Mouse (Mus musculus) heart, embryonic 11.5 days (tissue): Measurements from ENCODE around the gene Fam178b. TPM values are rescaled to one million over a fixed set of nuclear protein-coding genes. Genes with fewer than 3 reads are reported as not detected.

Experiments used
- ATAC-seq: fragments of 200-750 bp; cut with Nextera tagmentation; replicated peaks from 2 replicates; pipeline ENCODE4 v1.8.0; 2017; ENCODE audit warnings: moderate library complexity; ENCODE audit not compliant: insufficient number of reproducible peaks, low FRiP score, low TSS enrichment
- H3K27ac ChIP-seq: fragments of 300-500 bp; sonication (generic); 2 replicates; pipeline ENCODE4 v1.5.1; 2014; ENCODE audit warnings: mild to moderate bottlenecking, low read depth, low read length
- H3K27me3 ChIP-seq: fragments of 300-500 bp; sonication (generic); 2 replicates; pipeline ENCODE4 v1.6.1; 2014; ENCODE audit warnings: mild to moderate bottlenecking, low read length, mixed read lengths; ENCODE audit not compliant: control insufficient read depth, insufficient read depth
- H3K36me3 ChIP-seq: fragments of 300-500 bp; sonication (generic); 2 replicates; pipeline ENCODE4 v1.6.1; 2014; ENCODE audit warnings: mild to moderate bottlenecking, low read length, moderate library complexity, mixed read lengths; ENCODE audit not compliant: control insufficient read depth, insufficient read depth
- H3K4me1 ChIP-seq: fragments of 300-500 bp; sonication (generic); 2 replicates; pipeline ENCODE4 v1.6.1; 2014; ENCODE audit warnings: low read length; ENCODE audit not compliant: control insufficient read depth, insufficient read depth
- H3K4me2 ChIP-seq: fragments of 300-500 bp; sonication (generic); 2 replicates; pipeline ENCODE4 v1.6.1; 2014; ENCODE audit warnings: mild to moderate bottlenecking, moderate library complexity
- H3K4me3 ChIP-seq: fragments of 300-500 bp; sonication (generic); 2 replicates; pipeline ENCODE4 v1.5.1; 2014; ENCODE audit warnings: low read depth, low read length
- H3K9ac ChIP-seq: fragments of 300-500 bp; sonication (generic); 2 replicates; pipeline ENCODE4 v1.6.1; 2014; ENCODE audit warnings: mild to moderate bottlenecking, low read depth, low read length, moderate library complexity
- H3K9me3 ChIP-seq: fragments of 300-500 bp; sonication (generic); replicated peaks from 2 replicates; pipeline ENCODE4 v1.6.1; 2016; ENCODE audit warnings: low read length; ENCODE audit not compliant: control insufficient read depth
- WGBS: fragments of 180-500 bp; shearing (Covaris S2); extraction: QIAGEN DNeasy Blood & Tissue Kit; methylation state at CpG from one replicate; pipeline ENCODE4 v1.1.7; 2014; ENCODE audit not compliant: insufficient replicate concordance; 5-methylcytosine and 5-hydroxymethylcytosine counted together
- polyA plus RNA-seq: library from polyadenylated mRNA; unstranded; fragments of >200 nt; fragmentation: Nextera tagmentation; extraction: Ambion mirVana; gene quantifications from 2 replicates; pipeline ENCODE4 v1.2.1, GENCODE M21; 2014

Fam178b gene
- polyA plus RNA-seq, 1 experiment from 2014 or later: 3.5 TPM

GRCm38 (mm10) chr1:36708626-36709025 is 25.6 kb upstream of the Fam178b start:
- Histone ChIP-seq H3K9ac (peak overlapping the region; percentile 95), H3K27ac (no peak overlapping the region), H3K4me1 (peaks cover 11% of the 10 kb centered on the region), H3K4me2 (peak overlapping the region; percentile 93), H3K36me3 (peaks cover 14% of the 10 kb centered on the region), H3K9me3 (no peaks in the 10 kb centered on the region), H3K4me3 (peak overlapping the region; percentile 95), H3K27me3 (no peaks in the 10 kb centered on the region)
- 85% methylated on average over 1 of the region's 1 CpGs for WGBS
- ATAC-seq: no peak

GRCm38 (mm10) chr1:36707797-36708196 is 24.8 kb upstream of the Fam178b start:
- ATAC-seq: no peak
- H3K27ac ChIP-seq: no peak overlapping the region
- 88% methylated on average over 3 of the region's 3 CpGs for WGBS
- no peak overlapping the region for H3K9ac ChIP-seq
- H3K27me3 ChIP-seq: no peaks in the 10 kb centered on the region
- H3K9me3 ChIP-seq: no peaks in the 10 kb centered on the region
- peaks cover 11% of the 10 kb centered on the region for H3K4me1 ChIP-seq
- H3K4me2 ChIP-seq: no peak overlapping the region
- H3K36me3 ChIP-seq: peaks cover 19% of the 10 kb centered on the region
- no peak overlapping the region for H3K4me3 ChIP-seq

GRCm38 (mm10) chr1:36707166-36707565 is 24.2 kb upstream of the Fam178b start:
- no peak overlapping the region for H3K4me3 ChIP-seq
- no peaks in the 10 kb centered on the region for H3K9me3 ChIP-seq
- WGBS: 75% methylated on average over 2 of the region's 2 CpGs
- no peak for ATAC-seq
- H3K36me3 ChIP-seq: peaks cover 22% of the 10 kb centered on the region
- H3K27ac ChIP-seq: no peak overlapping the region
- no peak overlapping the region for H3K4me2 ChIP-seq
- no peak overlapping the region for H3K9ac ChIP-seq
- H3K4me1 ChIP-seq: peaks cover 11% of the 10 kb centered on the region
- H3K27me3 ChIP-seq: no peaks in the 10 kb centered on the region

GRCm38 (mm10) chr1:36697030-36697429 is 14.0 kb upstream of the Fam178b start:
- no peak overlapping the region for H3K9ac ChIP-seq
- 65% methylated on average over 5 of the region's 5 CpGs for WGBS

GRCm38 (mm10) chr1:36696411-36696810 is 13.4 kb upstream of the Fam178b start:
- Histone ChIP-seq H3K36me3 (peaks cover 29% of the 10 kb centered on the region), H3K9ac (no peak overlapping the region), H3K4me2 (no peak overlapping the region), H3K4me1 (peaks cover 8% of the 10 kb centered on the region; the same call in 1 of the 2 replicates), H3K27me3 (no peaks in the 10 kb centered on the region), H3K9me3 (no peaks in the 10 kb centered on the region), H3K4me3 (no peak overlapping the region), H3K27ac (no peak overlapping the region)
- 48% methylated on average over 6 of the region's 6 CpGs for WGBS
- no peak for ATAC-seq

More at GRCm38 (mm10) chr1:36697030-36697429, 14.0 kb upstream of the Fam178b start:
- Histone ChIP-seq H3K4me2 (no peak overlapping the region), H3K4me3 (no peak overlapping the region), H3K27me3 (no peaks in the 10 kb centered on the region), H3K27ac (no peak overlapping the region), H3K36me3 (peaks cover 33% of the 10 kb centered on the region), H3K9me3 (no peaks in the 10 kb centered on the region), H3K4me1 (peaks cover 8% of the 10 kb centered on the region; the same call in 1 of the 2 replicates)
- no peak for ATAC-seq

GRCm38 (mm10) chr1:36694871-36695270 is 11.9 kb upstream of the Fam178b start:
- no peaks in the 10 kb centered on the region for H3K27me3 ChIP-seq
- peaks cover 16% of the 10 kb centered on the region for H3K36me3 ChIP-seq
- H3K4me3 ChIP-seq: no peak overlapping the region
- H3K9ac ChIP-seq: no peak overlapping the region
- peaks cover 11% of the 10 kb centered on the region; the same call in 1 of the 2 replicates for H3K4me1 ChIP-seq
- H3K27ac ChIP-seq: no peak overlapping the region
- ATAC-seq: no peak
- WGBS: 89% methylated on average over 6 of the region's 6 CpGs
- H3K9me3 ChIP-seq: no peaks in the 10 kb centered on the region
- H3K4me2 ChIP-seq: no peak overlapping the region

GRCm38 (mm10) chr1:36691271-36692155 is 8.5 kb upstream of the Fam178b start, which contains the start of gene Cox5b:
Gene Cox5b, plus strand, starts transcription at chr1:36691449.
- Histone ChIP-seq H3K4me3 (peak within 1 kb of the TSS; percentile 82), H3K4me2 (peak within 1 kb of the TSS; percentile 91), H3K36me3 (peaks cover 10% of the 10 kb centered on the region), H3K9ac (peak within 1 kb of the TSS; percentile 96), H3K27me3 (no peaks in the 10 kb centered on the region), H3K27ac (peak within 1 kb of the TSS; percentile 73), H3K9me3 (no peaks in the 10 kb centered on the region), H3K4me1 (peaks cover 10% of the 10 kb centered on the region; the same call in 1 of the 2 replicates)
- WGBS: 1% methylated on average over 68 of the region's 68 CpGs
- peak; percentile 93 for ATAC-seq

GRCm38 (mm10) chr1:36690671-36691235 is 7.8 kb upstream of the Fam178b start:
- ATAC-seq: no peak; the same call in 1 of the 2 replicates
- Histone ChIP-seq H3K27ac (peak overlapping the region; percentile 71), H3K4me3 (peak overlapping the region; percentile 82), H3K36me3 (peaks cover 10% of the 10 kb centered on the region), H3K4me1 (peaks cover 8% of the 10 kb centered on the region; the same call in 1 of the 2 replicates), H3K9me3 (no peaks in the 10 kb centered on the region), H3K27me3 (no peaks in the 10 kb centered on the region), H3K4me2 (peak overlapping the region; percentile 91), H3K9ac (peak overlapping the region; percentile 96)
- WGBS: 51% methylated on average over 11 of the region's 11 CpGs
